Mouse (Mus musculus) induced T-regulatory cell, adult 2 months (primary cell): ENCODE data around the gene Lmo2.

Experiments
- DNase-seq: peaks from one replicate; pipeline ENCODE4 v3.0.0-alpha.2; 2012; ENCODE audit warnings: low read depth

Lmo2 gene

DNA sequence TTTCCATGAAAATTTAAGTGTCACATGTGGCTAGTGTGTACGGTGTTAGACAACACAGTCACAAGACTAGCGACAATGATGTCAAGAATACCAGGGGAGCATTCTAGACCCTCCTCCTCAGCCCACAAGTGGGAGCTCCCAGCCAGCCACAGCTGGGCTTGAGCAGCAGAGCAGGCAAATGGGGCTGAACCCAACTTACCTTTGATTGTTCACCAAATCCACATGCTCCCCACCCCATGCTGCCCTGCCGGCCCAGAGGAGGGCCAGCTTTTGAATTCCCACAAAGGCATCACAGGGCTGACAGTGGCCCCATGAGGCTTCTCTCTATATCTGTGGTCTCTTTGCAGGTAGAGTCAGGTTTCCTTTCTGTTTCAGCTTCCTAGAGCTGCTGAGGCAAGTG lies 16.7 kb upstream of the Lmo2 start:
- no peak for DNase-seq

DNA sequence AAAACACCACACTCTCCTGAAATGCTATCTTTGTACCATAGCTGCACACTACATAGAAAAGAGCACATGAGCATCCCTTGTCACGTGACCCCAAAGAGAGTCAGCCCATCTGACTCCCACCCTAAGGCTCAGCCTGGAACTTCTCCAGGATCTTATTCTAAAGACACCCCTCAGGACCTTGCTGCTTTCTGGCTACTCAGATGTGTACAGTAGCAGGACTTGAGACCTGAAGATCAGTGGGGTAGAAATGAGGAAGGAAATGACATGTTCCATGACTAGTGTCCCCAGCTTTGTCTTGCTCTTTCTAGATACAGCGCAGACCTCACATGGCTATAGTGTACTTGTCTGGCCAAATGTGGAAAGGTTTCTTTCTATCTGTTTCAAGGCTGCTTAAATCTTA lies 12.9 kb upstream of the Lmo2 start:
- DNase-seq = no peak

DNA sequence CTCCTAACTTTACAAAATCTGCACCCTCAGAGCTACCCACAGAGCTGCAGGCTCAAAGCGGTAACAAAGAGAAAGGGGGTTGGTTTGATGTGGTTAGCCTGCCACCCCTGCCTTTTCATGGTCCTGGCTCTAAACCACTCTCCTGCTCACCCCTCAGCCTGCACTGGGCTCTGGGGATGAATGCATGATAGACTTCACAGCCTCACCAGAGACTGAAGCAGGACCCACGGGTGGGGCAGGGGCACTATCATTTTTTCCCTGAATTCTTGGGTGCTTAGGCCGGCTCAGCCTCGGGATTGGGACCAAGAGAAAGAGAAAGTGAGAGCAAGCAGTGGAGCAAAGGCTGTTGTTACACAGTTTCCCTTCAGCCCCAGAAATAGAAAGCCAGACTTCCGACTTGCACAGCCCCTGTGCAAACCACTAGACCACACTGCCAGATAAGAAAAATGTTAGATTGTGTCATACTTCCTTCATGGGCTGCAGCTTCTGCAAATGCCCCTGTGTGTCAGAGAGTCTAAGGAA lies 12.2 kb upstream of the Lmo2 start:
- peak; percentile 31 for DNase-seq

DNA sequence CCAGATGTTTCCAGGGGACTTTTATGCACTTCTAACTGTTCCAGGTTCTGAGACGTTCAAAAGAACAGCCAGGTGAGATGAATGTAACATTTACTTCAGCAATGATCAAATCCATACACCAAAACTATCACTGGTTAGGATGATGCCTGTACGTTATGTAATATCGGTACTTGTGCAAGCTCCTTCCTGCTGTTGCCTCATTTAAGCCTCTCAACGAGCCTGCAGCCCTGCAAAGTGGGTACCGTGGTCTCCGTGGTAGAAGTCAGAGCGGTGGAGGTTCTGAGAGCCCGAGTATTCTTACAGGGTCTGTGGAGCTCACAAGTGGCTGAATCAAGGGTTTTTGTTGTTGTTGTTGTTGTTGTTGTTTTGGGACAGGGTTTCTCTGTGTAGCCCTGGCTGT lies 10.9 kb upstream of the Lmo2 start:
- no peak for DNase-seq

DNA sequence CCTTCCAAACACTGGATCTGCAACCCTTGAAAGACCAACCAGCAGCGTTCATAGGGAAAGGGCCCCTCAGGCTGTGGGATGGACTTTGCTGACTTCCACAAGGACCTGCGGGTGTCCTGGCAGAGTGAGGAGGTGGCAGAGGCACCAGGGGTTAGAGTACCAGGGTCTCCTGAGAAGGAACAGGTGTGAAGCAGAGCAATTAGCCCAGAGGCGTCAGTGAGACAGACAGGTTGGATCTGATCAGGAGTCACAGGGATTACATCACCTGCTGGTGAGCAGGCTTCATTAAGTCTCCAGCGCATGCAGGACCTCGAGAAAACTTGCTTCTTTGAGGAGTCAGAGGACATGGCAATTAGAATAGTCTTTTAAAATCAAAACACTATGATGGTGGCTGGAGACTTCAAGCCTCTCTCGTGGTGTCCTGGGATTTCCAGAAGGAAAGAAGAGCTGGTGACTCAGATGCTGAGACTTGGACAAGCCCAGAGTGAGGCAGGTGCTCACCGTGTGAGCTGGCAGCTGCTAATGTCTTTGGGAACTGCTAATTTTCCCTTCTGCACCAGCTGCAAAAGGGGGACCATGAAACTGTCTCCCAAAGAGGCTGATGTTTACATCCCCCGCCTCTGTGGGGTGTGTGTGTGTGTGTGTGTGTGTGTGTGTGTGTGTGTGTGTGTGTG lies 9.7 kb upstream of the Lmo2 start:
- DNase-seq = no peak

DNA sequence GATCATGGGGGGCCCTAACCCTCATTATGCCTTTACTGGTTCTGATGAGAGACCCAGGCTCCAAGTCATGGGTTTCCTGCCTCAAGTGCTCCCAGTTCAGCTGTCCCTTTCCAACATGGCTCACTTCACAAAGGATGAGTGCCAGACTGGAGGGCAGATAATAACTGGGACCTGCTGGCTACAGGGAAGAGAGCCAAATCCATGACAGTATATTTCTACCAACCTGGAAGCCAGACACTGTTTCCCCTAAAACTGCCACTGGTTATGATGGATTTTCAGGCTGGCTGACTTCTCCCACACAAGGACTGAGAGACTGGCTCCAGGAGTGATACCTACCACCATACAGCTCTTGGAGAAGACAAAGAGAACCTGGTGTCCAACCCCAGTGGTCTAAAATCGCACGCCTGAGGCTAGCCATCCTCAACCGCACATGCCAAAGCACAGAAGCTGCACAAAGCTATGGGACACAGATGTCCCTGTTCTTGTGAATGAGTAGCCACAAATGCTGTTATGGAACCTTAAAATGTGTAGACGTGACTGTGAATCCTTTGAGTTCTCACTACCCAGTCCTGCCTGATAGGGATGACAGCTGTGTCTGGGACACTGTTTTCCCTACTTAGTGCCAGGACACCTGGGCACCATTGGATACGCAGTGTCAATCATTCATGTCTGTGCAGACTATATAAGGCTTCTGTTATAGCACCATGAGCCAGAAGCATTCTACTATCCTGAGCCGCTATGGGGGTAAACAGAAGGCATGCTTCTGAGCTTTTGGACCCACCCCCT lies 4.5 kb upstream of the Lmo2 start:
- DNase-seq = no peak

DNA sequence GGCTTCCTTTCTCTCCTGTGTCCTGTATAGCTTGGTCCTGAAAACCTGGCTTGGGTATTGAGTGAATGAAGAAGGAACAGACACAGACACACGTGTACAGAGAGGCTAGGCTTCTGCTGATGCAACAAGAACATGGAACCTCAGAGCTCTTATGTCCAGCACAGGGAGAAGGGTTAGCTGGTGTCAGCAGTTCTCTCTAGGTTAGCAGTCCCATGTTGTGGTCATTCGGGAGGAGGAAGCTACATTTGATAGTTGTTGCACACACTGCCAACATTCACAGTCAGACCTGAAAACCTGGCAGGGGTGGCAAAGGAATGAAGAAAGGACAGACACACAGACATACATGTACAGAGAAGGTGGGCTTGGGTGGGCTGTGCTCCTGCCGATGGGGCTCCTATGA lies 2.1 kb upstream of the Lmo2 start:
- DNase-seq = no peak

DNA sequence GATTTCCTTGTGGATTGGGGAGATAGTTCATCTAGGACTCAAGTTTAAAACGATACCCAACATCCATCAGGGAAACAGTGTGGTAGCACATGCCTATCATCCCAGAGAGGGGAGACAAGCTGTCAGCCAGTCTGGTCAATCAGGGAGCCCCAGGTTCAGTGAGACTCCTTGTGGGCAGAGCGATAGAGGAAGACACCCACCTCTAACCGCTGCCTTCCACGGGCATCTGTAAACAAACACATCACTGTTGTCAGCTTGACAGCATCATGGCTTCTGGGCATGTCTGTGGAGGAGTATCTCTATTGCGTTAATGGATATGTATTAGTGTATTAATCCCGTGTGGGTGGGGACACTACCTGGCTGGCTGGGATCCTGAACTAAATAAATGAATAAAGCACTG lies 919 bp upstream of the Lmo2 start:
- no peak for DNase-seq

DNA sequence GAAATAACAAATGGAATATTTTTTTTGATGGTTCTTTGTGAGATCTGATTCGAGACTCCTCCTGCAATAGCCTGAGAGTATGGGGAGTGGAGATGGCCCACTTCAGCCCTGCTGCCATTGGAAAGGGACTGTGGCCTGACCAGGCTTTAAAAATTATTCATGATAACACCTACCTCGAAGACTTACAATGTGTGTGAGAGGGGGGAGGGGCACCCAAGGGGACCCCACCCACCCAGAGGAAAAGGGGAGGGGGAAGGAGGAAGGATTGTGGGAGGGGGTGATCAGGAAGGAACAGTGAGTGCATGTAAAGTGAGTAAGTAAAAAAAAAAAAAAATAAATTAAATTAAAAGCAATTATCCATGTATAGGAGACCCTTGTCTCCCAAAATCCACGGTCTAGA lies 848 bp downstream of the Lmo2 start:
- DNase-seq = no peak

DNA sequence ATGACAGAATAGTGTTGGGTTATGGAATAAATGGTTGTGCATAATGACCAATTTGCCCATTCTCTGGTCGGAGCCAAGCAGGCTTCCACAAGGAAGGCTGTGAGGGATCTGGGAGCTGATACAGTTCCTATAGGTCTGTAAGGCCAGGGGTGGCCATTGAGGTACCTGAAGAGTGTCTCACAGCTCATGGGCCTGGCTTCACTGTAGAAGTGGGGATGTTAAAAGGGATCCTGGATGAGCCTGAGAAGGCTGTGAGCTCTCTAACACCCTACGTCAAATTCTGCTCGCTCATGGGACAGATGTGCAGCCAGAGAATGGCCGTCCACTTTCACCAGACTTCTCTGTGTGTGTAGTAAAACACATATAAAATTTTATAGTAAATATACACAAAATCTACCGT lies 1.3 kb downstream of the Lmo2 start:
- no peak for DNase-seq

DNA sequence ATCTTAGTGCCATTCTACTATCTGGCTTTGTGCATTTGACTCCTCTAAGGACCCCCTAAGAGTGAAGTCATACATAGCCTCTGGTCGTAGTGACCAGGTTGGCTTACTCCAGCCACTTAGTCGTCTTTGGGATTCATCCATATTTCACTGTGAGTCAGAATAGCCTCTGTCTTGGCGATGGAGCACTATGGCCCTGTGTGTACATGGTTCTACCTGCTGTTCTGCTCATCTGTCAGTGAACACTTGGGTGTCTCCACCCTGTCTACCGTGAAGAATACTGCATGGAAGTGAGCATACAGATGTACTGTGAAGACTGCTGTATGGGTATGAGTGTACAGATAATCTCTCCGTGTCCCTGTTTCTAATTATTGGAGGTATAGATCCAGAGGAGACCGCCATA lies 1.8 kb downstream of the Lmo2 start:
- no peak for DNase-seq

DNA sequence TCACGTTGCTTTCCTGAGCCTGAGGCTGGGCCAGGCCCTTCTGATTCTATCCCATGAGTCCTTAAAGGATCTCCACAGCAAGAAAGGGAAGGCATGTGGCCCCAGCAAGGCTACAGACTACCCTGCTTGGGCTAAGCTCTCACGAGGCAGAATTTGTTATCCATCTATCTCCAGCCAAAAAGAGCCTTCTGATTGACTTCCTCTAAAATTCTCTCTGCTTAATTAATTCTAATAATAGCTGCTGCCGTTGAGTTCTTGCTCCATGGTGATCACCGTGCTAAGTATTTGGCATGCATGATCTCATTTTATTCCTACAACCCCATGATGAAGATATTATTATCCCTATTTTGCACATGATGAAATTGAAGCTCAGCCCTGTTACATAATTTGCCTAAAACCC lies 4.6 kb downstream of the Lmo2 start:
- DNase-seq = no peak

DNA sequence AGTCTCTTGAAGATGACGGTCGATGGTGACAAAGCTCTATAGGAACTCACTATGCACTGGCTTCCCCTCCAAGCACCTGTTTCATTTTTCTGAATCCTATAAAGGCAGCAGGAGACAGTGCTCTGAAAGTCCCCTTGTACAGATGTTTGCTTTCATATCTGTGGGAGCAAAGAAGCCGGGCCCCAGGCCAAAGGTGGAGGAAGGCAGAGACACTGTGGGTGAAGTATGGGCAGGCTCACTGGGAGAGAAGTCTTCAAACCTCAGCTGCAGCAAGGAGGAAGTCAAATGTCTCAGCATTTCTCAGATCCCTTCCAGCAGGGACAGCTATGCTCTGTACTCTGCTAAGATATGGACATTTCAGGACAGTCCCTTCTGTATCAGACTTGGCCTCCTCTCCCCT lies 7.6 kb downstream of the Lmo2 start:
- DNase-seq = no peak

DNA sequence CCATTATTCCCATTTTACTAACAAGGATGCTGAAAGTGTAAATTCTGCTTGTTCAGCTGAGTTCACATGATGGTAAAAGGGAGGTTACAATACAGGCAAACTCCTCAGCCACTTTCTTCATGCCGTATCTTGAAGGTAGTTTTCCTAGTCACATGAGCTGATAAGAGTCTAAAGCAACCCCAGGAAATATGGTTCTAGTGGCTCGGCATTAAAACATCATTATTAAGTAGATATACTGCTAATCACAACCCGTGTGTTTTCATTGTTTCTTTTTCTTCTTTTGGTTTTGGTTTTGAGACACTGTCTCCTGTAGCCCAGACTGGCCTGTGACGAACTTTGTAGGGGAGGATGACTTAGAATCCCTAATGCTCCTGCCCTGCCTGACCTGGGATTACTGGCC lies 10.4 kb downstream of the Lmo2 start:
- no peak for DNase-seq

DNA sequence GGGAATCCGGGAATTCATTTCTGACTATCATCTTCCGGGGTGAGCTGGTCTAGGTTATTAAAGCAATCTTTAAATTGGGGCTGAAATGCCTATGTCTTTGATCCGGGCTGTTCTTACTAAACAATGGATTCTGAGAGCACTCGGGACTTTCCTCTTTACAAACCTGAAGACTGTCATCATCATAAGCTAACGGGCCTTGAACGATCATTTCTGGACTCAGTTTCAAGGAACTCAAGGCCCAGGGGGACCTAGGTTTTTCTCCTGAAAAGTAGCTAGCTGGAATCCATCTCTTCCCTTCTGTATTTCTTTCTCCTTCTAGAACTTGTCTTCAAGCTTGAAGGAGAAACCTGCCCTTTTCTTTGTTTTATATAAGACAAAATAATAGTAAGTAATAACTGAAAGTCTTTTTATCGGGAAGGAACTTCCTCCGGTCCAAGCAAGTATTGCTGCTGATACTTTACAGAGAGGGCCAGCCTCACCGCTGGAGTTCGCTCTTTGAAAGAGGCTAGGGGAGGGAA lies 11.2 kb downstream of the Lmo2 start:
- DNase-seq = peak; percentile 18

DNA sequence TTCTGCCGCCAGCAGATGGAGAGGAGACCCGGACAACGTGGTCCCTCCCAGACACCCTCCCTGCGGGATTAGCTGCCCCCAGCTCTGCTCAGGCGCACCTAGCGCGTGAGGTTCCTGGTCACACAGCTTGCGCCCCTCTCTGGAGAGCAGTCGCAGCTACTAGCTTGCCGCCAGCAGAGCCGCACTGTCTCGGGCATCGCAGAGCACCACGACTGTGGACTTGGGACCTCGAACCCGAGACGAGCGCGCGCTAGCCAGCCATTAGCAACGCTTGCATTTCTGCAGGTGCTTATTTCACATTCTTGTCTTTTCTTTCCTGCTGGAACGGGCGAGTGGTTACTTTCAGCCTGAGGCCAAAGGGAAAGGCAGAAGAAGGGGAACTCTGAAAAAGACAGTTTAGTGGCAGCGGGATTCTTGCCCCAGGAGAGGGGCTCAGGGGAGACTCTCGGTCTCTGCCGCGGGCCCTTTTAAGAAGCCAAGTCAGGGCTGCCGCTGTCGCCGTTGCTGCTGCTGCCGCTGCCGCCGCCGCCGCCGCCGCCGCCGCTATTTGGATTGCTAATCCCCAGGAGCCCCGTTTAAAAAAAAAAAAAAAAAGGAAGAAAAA lies 11.8 kb downstream of the Lmo2 start:
- peak; percentile 43 for DNase-seq

DNA sequence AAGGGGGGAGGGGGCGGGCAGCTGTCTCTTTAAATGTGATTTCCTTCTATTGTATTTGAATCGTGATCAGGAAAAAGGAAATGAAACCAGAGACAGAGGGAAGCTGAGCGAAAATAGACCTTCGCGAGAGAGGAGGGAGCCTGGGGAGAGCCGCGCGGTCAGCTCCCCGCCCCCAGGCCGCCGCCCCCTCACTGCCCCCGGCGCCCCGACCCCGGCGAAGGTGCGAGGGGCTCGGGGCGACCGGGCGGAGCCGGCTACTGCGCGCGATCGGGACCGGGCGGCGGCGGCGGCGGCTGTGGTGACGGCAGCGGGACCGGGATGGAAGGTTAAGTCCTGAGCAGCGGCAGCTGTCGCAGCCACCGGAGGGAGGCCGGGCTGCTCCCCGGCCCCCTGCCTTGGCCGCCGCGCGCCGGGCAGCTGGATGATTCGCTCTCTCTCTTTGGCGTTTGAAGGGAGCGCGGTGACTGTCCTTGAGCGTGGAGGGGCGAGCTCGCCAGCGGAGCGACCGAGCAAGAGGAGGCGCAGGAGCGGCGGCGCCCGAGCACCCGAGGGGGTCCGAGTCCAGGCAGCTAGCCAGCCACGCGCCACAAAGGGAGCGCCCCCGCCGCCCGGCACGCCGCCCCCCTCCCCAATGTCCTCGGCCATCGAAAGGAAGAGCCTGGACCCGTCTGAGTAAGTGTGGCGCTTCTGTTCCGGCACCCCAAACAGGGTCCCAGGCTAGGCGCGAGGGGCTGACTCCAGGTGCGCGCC lies 12.4 kb downstream of the Lmo2 start:
- DNase-seq = peak; percentile 30

DNA sequence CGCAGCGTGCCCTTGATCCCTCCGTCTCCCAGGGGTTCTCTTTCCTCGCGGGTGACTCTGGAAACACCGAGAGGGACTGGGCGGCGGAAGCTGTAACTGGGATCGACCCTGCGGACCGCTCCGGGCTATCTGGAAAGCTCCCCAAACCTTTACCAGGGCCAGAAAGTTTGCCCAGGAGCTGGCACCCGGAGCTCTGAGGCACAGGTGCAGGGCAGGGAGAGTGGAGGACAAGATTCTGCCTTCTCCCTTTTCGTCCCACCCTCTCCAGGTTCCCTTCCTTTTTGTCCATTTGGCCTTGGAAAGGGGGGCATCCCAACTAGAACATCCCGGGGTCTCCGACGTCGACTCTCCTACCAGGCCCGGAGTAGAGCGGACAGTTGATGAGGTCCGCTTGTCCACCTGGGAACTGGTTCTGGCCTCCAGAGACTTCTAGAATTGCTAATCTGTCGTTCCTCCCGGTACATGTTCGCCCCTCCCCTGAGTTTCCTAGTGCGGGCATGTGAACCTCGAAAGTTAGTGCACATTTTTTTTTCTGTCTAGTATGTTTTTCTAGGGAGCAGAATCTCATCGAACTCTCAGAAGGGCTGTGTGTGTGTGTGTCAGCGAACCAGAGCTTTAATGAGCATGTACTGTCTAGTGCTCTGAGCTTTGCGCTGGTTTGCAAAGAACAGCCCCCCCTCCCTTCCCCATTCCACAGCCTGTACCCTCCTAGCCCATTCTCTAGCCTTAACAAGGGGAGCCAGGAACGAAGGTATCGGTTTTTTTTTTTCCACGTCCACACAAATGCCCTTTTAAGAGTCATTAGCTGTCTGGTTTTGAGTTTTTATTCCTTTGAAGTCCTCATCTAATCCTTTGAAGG lies 13.2 kb downstream of the Lmo2 start:
- DNase-seq = peak; percentile 14

DNA sequence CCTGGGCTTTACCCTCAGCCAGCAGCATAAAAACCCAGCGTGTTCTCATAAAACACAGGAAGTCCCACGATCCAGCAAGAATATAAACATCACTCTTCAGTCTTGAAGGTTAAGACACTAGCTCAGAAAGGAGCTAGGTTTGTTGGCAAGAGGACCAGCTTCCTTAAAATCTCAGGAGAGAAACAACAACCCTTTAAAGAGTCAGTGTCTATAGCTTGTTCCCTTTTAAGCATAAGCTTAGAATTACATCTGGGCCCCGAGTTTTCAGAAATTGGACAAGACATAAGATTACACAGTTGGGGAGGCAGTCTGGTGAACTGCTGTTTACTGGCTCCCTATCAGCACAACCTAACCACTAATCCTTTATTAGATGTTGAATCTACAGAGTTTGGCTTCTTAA lies 14.1 kb downstream of the Lmo2 start:
- peak; percentile 12 for DNase-seq

DNA sequence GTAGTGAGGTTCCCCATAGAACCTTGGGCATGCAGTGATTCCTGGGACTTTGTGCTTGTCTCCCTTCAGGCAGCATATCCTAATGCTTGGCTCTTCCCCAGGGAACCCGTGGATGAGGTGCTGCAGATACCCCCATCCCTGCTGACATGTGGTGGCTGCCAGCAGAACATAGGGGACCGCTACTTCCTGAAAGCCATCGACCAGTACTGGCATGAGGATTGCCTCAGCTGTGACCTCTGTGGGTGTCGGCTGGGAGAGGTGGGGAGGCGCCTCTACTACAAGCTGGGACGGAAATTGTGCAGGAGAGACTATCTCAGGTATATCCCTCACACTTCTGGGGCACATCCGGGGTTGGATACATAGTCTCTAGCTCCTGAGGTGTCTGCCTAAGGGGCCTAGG lies 18.1 kb downstream of the Lmo2 start:
- DNase-seq = no peak

DNA sequence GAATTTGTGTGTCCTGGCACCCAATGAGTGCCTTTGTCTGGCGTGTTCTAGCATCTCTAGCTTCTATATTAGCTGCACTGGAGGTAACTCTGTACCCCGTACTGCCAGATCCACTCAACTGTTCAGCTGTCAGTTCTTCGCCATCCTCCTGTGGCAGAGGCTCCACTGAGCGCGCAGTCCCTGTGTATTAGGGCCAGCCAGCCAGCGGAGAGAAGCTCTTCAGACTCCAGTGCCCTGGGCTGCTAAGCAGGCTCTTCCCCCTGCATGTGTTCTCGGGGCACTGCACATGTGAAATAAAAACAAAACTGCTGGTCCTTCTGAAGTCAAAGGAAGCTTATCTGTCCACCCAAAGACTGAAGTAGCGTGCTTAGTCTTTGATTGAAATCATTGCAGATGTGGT lies 19.4 kb downstream of the Lmo2 start:
- DNase-seq = no peak
